Mouse (Mus musculus): ENCODE measurements at regions not wholly inside any gene's neighbourhood (a gene's known extent, or its start where the extent isn't known, plus 50 kb on each side); places are given as distances from the start of the nearest gene placed in this dataset.

DNA sequence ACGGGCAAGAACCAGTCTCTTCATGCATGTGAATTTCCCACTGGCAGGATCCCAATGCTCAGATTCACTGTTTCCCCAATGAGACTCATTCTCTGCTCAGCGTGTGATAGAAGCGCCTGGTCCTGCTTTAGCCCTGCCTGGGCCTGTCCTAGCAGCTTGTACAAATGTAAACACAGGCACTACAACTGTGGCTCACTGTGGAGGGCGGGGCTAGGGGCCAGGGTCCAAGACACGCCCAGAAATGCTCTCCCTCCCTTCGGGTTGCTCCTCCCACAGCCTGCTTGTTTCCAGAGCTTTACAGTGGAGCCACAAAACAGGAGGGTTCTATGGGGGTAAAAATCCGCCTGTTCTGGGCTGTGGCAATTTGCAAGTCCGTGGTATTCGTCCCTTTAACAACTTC, 105.7 kb downstream of the Btg1 start:
- in situ Hi-C loops (cut with MboI, MseI): loop anchor here in 1 of 2 experiments (5.0 to 10.0 kb wide), 2 partner anchors 88 to 505 kb away; no protein-coding TSS in a partner anchor

DNA sequence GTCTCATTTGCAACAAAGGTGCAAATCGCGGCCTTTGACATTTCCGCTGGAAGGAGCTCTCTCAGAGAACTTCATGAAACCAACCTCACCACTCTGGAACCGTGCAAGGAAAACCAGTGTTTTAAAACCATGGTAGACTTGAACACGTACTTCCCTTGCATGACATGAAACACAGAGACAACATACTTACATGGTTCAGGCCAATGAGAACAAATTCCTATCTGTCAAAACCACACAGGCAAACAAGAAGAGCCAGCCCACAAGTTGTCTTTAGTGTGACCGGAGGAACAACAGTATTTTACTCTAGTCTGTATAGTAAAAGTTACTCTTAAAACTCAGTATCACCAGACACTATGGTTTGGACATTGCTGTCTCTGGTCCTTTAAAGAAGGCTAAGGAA, 106.3 kb downstream of the Btg1 start:
- in situ Hi-C loops (cut with MboI, MseI): loop anchor here in 1 of 2 experiments (5.0 to 10.0 kb wide), 2 partner anchors 88 to 506 kb away; no protein-coding TSS in a partner anchor

DNA sequence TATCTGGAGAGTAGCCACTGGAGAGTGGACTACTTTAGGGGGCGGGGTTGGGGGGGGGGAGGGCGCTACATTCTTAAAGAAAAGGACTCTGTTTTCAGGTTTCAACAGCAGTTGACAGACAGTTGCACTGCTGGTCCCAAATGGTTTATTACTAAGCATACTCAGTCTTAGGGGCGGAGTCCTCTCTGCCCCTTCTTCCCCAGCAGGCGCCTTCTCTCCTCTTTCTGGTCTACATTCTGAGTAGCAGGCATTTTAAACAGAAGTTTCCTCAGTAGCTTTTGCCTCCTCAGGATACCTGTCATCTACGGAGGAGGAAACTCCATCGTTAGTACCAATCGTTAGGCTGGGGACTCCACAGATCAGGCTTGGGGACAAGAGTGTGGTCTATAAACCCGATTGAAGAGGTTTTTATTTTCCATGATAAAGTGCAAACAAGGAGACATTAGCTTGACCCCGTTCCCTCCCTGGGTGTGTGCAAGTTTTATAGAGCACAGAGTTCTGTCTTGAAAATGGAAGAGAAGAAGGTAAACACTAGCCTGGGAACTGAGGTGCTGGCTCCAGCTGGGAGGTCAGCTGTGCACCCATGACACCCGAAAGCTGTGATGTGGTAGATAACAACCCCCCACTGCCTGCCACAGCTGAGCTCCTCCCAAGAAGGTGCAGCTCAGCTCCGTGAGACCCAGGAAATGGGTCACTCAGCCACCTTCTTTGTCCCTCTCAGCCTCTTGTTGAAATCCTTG, 107.8 kb downstream of the Btg1 start:
- in situ Hi-C loops (cut with MboI, MseI): loop anchor here (5.0 to 10.0 kb wide), 4 partner anchors 37 to 507 kb away; no protein-coding TSS in a partner anchor

DNA sequence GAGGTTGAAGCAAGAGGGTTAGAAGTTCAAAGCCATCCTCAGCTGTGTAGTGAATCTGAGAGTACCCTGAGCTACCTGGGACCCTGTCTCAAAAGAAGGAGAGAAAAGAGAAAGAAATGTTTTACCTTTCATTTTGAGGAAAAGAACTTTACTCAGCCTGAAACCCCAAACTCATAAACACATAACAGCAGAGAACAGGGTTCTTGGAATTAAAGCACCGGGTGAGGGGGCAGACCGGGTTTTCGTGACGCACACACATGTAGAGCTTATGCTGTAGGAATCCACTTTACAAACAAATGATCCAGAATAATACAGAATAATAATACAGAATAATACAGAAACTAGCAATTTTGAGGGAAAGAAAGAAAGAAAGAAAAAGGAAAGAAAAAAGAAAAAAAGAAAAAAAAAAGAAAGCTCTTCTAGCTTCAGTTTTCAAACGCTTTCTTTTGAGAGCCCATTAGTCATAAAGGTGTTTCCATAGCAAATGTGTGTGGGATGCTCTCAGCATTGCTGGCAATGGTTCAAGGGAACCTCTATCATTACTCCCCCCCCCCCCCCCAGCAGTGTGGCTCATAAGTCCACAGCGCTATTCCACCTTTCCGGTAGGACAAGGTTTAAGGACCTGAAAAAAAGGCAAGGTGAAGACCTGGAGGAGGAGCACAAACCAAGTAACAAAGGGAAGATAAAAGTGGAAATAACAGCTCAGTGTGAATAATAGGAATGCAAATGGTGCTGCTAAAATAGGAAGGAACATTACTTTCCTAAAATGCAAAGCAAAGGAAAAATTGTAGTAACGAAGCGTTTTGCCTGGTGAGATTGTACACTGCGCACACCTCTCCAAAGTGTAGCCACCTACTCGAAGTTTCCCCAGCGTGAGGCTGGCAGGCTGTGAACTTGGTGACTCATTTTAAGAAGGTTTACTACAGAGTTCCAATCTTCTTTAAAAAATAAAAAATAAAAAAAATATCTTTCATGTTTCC, 110.3 kb downstream of the Btg1 start:
- in situ Hi-C loops (cut with MboI, MseI): loop anchor here (5.0 to 10.0 kb wide), 3 partner anchors 40 to 100 kb away; no protein-coding TSS in a partner anchor

DNA sequence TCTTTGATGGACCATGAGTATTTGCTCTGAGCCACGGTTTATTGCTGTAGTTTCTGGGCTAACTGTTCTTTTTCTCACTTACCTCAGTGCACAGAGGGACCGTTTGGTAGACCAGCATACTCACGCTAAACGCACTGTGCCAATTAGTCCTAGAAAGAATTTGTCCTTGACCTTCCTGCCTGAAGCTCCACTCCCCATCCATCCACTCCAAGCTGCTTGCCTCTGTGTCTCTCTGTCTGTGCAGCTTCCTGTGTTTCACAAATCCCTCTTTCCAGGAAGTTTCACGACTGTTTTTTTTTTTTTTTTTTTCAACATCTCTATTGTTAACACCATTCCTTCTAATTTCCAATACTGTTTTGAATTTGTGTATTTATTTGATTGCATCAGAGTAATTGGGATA, 116.8 kb downstream of the Btg1 start:
- in situ Hi-C loops (cut with MboI, MseI): loop anchor here in 1 of 2 experiments (5.0 kb wide), 1 partner anchor 76 kb away; no protein-coding TSS in a partner anchor

DNA sequence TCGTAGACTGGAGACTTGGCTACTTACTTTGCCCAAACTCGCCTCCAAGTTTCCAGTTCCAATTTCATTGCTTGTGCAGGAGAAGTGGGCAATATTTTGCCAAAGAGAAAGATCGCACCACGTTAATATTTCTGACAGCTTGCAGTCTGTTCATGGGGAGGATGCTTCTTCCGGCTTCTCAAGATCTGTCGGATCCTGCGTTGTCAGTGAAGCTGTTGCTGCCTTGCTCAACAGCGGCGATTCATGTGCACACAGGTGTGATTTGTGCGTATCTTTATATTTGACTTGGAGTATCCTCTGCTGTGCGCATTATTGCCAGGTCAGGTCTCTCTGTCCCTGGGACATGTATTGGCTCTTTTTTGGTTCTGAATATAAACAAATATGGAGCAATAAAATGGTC, 118.3 kb downstream of the Btg1 start:
- in situ Hi-C loops (cut with MboI, MseI): no loop called here

DNA sequence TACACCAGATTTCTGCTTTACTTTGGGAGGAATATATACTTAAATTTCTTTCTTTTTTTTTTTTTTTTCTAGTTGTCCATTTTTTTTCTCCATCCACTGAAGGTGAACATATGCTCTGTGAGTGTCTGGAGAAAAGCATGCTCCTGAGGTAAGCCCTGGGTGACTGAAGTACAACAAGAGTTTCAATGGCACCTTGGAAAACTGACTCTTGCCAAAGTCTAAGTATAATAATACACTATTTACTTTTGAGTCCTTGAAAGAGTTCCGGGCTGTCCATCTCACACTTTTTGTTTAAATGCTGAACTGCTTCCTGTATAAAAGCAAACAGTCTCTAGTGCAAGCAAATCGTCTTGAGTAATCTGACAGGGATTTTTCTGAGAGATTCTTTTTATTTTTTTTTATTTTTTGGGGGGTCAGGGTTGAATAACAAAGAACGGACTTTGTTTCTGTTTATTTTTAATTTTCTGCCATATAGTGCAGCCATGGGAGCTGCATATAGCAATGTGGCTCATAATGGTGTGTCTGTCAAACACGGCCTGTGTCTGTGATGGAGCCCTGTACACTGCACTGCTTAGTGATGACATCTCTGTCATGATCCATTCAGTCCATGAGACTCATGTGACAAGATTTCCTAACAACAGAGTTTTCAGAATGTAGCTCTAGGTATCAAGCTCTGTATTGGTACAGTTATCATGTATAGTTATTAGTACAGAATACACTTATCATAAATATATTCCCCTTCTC, 119.3 kb downstream of the Btg1 start:
- in situ Hi-C loops (cut with MboI, MseI): no loop called here

DNA sequence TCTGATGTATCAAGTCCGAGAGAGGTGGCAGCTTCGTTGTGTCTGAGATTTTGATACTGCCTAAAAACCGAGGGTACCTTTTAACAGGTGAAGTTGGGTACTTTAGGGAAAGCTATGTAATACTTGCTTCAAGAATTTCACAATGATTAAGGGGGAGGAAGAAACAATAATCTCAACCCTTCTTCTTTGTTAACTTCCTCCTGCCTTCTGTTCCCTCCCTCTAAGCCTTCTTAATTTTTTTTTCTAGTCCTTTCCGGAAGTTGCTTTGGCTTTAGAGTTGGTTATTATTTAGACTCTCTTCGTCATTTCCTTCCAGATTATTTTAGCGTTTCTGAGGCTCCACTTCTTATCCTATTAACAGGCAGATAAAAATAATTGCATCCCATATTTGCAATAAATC, 121.2 kb downstream of the Btg1 start:
- in situ Hi-C loops (cut with MboI, MseI): no loop called here

DNA sequence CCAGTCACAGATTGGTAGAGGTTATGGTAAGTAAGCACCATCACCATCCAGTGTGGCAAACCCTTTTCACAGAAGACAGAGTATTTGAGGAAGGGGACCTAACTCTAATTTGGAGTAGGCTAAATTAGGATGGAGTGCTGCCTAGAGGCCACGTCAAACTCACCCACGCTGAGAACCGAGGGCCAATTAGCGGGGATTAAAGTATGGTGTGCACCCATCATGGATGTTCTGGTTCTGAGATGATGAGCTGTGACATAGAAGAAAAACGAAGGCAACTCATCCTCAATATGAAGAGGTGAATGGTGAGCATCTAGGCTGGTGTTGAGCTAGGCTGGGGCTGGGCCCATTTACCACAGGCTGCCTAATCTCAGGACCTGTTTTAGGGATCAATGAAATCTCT, 121.8 kb downstream of the Btg1 start:
- in situ Hi-C loops (cut with MboI, MseI): no loop called here

DNA sequence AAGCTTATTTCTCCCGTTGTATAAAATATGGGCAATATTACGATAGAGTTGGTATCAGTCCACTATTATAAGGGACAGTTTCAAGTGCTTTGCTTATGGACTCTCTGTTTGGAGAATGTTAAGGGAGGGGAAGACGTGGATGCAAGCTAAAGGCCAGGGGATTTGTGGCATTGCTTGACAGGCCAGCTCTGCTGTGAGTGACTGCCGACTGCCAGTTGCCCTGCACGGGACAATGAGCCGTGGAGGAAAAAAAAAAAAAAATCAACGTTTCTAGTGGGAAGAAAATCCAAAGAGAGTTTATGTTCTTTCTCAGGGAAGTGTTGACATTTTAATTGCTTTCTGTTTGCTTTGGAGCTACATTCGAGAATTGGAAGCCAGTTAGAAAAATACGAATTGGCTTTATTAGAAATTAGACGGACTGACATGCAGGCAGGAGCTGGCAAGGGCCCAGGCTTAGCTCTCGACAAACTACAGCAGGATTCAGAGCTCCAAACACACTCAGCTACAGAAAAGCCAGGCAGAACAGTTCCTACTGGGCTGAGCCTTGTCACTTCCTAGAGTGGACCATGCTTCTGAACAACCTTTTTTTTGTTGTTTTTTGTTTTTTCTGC, 127.5 kb downstream of the Btg1 start:
- in situ Hi-C loops (cut with MboI, MseI): no loop called here

DNA sequence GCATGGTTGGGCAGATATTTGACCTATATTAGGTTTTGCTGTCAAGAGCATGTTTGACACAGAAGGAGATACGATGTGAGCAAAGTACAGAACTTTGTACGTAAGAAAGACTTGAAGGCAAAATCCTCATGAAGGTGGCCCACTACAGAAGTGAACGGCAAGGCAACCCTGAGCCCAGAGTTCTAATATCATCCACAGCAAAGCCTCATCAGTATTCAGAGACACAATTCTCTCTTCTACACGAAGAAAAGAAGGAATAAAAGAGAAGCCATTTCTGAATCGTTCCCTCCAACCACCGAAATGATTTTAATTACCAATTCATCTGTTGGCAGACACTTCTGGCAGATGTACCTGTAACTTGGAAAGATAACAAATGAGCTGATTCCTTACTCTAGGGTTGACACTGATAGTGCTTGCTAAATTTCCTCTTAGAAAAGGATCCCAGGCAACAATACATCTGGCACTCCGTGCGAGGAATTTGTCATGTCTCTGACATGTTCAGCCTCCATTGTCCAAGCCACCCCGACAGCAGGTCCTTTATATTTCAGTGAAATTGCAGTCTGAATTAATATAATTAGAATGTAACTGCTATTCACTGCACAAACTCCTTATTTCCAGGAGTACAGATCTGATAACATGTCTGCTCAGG, 130.3 kb downstream of the Btg1 start:
- in situ Hi-C loops (cut with MboI, MseI): no loop called here

DNA sequence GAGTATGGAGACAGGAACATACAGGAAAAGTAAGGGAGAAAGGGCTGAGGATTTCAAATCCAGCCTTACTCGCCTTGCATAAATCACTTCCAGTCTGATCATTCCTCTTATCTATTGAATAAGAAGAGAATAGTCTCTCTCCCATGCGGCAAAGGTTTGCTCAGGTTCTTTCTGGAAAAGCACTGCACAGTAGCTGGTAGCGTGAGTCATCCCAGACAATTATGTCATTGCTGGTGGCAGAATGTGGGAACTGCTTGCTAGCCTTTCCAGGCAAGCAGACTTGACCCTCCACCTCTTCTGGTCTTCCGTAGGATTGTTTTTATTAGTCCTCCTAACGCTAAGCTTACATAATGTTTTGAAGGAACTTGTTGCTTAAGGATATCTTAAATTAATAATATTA, 134.1 kb downstream of the Btg1 start:
- in situ Hi-C loops (cut with MboI, MseI): no loop called here

DNA sequence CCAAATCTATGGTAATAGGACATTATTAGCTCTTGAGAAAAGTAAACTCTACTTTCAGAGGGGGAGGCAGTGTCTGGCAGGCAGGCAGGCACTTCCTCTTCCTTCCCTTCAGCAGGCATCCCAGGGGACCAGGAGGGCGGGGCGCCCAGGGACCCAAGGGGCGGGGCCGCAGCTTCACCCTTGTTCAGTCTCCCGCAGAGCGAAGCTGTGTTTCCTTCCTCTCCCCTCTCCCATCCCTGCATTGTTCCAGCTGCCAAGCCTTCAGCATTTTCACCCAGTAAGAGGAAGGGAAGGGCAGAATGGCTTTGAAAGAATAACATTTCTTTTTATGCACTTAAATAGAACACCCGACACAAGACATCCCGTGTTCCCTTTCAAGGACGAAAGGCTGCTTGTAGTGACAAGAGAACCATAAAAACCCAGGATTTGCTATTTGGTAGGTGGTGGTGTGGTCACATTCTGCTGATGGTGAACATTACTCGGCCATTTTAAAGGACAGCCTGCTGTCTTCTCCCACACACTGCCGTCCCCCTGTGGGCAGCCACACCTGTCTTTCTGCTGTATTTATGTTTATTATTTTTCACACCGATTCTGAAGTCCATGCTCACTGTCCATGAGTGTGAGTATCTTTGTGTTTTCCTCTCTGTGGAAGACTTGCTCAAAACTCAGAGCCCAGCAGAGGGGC, 134.9 kb downstream of the Btg1 start:
- in situ Hi-C loops (cut with MboI, MseI): no loop called here

DNA sequence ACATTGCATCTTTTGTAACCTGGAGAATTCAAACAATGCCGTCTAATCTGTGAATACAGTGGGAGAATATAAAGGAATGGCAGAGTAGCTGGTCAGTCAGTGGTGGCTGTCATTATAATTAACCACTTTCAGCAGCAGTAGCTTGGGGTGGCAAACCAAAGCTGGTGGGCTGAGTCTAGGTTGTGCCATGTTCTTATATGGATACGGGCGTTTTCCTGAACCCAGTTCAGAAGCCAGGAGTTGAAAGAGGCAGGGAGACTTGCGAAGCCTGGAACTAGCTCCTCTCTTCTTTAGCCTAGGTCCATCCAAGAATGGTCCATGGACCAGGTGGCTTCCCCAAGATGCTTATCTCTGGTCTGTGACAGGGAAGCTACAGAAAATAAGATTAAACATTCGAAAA, 135.7 kb downstream of the Btg1 start:
- in situ Hi-C loops (cut with MboI, MseI): no loop called here

DNA sequence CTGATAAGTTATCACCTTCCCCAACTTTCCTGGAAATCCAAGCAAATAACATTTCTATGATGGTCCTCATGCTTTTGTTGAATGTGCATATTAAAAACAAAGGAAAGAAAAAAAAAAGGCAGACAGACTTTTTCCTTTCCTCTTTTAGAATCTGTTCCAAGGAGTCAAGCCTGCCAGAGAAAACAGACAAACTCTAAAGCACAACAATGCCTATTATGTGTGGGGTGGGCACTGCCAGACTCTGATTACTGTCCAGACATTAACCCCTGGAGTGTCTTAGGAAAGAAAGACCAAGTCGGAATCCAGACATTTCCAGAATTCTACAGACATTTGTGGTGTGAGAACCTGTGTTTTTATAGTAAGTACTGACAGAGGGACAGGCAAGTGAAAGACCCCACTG, 136.7 kb downstream of the Btg1 start:
- in situ Hi-C loops (cut with MboI, MseI): no loop called here

DNA sequence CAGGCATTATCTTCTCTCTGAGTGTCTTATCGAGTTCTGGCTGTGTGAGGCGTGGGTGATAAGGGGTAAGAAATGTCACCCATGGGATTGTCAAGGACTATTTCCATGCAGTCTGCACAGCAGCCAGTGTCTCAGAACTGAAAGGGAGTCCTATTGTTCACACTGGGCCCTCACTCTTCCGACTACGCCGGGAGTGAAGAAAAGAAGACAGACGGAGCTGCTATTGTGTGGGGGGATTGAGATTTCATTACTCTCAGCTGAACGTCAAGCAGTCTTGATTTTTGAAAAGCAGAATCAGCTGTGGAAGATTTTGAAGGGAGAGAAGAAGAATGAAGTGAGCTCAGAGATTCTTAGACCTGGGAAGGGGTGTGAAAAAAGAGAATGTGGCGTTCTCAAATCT, 138.9 kb downstream of the Btg1 start:
- in situ Hi-C loops (cut with MboI, MseI): no loop called here

DNA sequence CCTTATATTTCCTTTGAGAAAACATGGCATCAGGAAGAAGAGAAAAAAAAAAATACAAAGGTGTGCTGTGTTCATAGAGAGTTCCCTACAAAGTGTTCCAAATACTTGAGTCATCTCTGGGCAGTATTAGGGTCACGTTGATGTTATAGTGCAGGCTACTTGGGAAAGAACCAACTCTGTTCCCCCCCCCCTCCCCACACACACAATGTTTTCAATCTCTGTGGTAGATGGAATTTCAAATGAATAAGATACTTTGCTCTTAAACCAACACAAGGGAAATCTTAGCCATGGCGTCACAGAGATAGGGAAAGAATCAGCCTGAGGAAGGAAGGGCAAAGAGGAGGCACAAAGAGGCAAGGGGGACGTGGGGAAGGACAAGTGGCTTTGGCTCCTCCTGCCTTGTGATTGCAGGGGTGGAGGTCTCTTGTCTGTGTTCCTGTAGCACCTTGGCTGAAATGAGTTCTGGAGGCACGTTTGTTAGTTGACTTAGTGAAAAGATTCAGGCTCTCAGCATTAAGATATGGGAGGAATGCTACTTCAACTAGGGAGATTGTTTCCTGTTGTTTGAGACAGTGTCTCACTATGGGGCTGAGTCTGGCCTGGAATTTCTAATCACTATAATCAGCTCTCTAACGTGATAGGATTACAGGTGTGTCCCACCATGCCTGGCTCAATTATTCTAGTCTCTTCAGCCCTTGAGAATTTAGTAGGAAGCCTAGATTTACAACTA, 139.7 kb downstream of the Btg1 start:
- in situ Hi-C loops (cut with MboI, MseI): no loop called here

DNA sequence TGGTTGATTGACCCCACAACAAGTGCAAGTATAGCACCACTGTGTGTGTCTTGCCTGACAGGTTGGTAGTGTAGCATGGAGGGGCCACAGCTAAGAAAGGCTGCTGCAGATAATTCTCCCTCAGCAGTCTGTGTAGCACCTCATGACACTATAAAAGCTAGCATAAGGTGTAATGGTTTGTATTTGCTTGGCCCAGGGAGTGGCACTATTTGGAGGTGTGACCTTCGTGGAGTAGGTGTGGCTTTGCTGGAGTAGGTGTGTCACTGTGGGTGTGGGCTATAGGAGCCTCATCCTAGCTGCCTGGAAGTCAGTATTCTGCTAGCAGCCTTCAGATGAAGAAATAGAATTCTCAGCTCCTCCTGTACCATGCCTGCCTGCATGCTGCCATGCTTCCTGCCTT, 140.5 kb downstream of the Btg1 start:
- in situ Hi-C loops (cut with MboI, MseI): no loop called here

DNA sequence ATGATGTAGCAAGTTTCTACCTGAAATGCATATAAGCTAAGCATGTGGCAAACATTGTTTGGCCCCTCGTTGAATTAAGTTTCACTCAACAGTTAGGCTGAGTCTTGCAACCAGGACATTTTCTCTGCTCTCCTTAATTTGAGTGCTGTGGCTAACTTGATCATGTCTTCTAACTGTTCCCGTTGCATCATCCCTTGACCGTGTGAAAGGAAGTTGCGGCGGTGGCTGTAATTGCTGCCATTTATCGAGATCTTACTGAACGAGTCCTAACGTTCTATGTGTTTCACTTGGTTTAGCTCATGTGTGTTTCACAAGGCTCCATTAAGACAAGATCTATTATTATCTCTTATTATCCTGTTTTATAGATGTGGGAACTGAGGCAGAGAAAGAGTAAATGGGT, 144.8 kb downstream of the Btg1 start:
- in situ Hi-C loops (cut with MboI, MseI): no loop called here
